Mouse (Mus musculus) cerebellum, adult 2 months (tissue): Measurements from ENCODE around the gene Klhl11. TPM values are rescaled to one million over a fixed set of nuclear protein-coding genes. Genes with fewer than 3 reads are reported as not detected.

Experiments
- DNase-seq, 2 experiments: peaks; one replicate each; pipeline ENCODE4 v3.0.0; 2021
- H3K27ac ChIP-seq: fragments of 200-500 bp; 2 replicates; pipeline ENCODE4 v1.5.1; 2012; ENCODE audit warnings: low read length, control low read depth, inconsistent platforms; ENCODE audit not compliant: insufficient read depth
- H3K27me3 ChIP-seq: fragments of 200-500 bp; 2 replicates; pipeline ENCODE4 v1.6.1; 2012; ENCODE audit warnings: inconsistent platforms, mild to moderate bottlenecking, low read length, moderate library complexity; ENCODE audit not compliant: control insufficient read depth, insufficient read depth
- H3K4me1 ChIP-seq: fragments of 200-500 bp; 2 replicates; pipeline ENCODE4 v1.6.1; 2011; ENCODE audit warnings: low read length; ENCODE audit not compliant: control insufficient read depth, insufficient read depth
- H3K4me3 ChIP-seq: fragments of 200-500 bp; replicated peaks from 2 replicates; pipeline ENCODE3; 2011; ENCODE audit warnings: mild to moderate bottlenecking, low read depth, low read length, control low read depth; ENCODE audit not compliant: insufficient read depth
- CTCF ChIP-seq: fragments of 200-500 bp; IDR thresholded peaks from 2 replicates; pipeline ENCODE4 v1.5.1; 2011; ENCODE audit warnings: low read depth, mild to moderate bottlenecking, control low read depth, low read length, moderate library complexity, borderline replicate concordance; ENCODE audit not compliant: insufficient read depth
- POLR2A ChIP-seq: fragments of 200-500 bp; IDR thresholded peaks from 2 replicates; pipeline ENCODE4 v1.6.1; 2011; ENCODE audit warnings: low read length, control low read depth, borderline replicate concordance; ENCODE audit not compliant: insufficient read depth
- WGBS: fragments of 180-500 bp; shearing (Covaris S2); methylation state at CpG from one replicate; pipeline ENCODE4 v1.1.7; 2018; 5-methylcytosine and 5-hydroxymethylcytosine counted together
- polyA plus RNA-seq: library from polyadenylated mRNA; depleted of rRNA; stranded (reverse); fragments of >200 nt; gene quantifications from 2 replicates; pipeline ENCODE4 v1.2.3, GENCODE M21; 2012

Gene Klhl11
- polyA plus RNA-seq, 1 experiment: 16.1 TPM

DNA sequence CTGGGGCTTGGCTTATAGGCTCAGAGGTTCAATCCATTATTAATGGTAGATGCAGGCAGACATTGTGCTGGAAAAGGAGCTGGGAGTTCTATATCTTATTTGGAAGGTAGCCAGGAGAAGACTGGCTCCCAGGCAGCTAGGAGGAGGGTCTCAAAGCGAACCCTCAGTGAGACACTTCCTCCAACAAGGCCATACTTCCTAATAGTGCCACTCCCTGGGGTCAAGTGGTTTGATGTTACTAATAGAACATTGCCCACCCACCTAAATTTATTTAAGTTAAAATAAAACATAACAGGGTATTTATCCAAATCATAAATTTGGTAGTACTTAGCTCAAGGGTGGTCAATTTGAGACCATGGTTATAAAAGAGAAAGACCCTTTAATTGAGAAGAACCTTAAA, 6.7 kb downstream of the Klhl11 start:
- H3K27me3 ChIP-seq: no peaks in the 10 kb centered on the region
- TF ChIP-seq POLR2A (no peak), CTCF (no peak)
- H3K27ac ChIP-seq: no peak overlapping the region
- H3K4me3 ChIP-seq: no peak overlapping the region
- no peak for DNase-seq
- peaks cover 15% of the 10 kb centered on the region; the same call in 1 of the 2 replicates for H3K4me1 ChIP-seq
- WGBS: 90% methylated on average over 1 of the region's 1 CpGs

DNA sequence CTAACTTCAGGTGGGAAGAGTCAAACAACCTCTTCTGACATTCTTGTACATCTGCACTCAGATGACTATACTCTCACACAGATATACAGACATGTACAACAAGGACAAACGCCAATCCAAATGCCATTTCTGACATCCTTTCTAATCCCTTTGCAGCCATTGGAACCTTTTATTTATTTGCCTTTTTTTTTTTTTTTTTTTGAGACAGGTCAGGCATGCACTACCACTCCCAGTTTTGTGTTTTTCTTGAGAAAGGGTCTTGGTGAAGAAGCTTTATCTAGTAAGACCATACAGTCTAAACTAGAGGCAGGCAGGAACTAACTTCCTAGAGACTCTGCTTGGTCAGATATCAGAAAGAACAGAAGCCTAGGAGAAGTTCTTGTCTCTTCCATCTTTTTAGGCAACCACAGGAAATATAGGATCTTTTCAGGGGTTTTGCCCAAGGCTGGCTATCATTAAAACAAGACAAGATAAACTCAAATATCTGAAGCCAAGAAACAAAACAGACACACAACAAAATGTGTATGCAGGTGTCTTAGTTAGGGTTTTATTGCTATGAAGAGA, 7.2 kb downstream of the Klhl11 start:
- Histone ChIP-seq H3K27ac (no peak overlapping the region), H3K27me3 (no peaks in the 10 kb centered on the region), H3K4me1 (peaks cover 15% of the 10 kb centered on the region; the same call in 1 of the 2 replicates), H3K4me3 (no peak overlapping the region)
- WGBS: 86% methylated on average over 1 of the region's 1 CpGs
- DNase-seq: no peak
- TF ChIP-seq CTCF: no peak
- no peak for TF ChIP-seq POLR2A

DNA sequence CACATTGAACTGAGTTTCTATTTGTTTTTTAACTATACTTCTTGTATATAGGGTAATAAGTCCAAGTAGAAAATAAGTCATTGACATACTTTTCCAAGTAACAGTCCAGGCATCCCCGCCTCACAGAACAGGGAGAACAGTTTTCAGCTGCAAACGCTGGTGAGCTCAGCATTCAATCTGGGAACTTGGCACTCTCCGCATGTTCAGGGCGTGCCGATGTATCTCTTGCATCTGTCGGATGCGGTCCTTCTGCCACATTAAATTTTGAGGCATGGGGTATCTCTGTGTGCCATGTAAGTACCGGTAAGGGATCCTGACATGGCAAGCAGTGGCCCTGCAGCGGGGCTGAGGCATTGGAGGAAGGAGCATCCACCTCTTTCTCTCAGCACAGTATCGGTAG, 9.8 kb downstream of the Klhl11 start:
- 20% methylated on average over 10 of the region's 10 CpGs for whole genome bisulfite sequencing
- H3K4me3 ChIP-seq: peak overlapping the region; percentile 17
- H3K4me1 ChIP-seq: peaks cover 15% of the 10 kb centered on the region; the same call in 1 of the 2 replicates
- no peak for TF ChIP-seq POLR2A
- no peak for TF ChIP-seq CTCF
- H3K27ac ChIP-seq: no peak overlapping the region
- peak in 1 of 2 experiments; percentile 20 for DNase-seq
- no peaks in the 10 kb centered on the region for H3K27me3 ChIP-seq

- peaks cover 4% of the 10 kb centered on the region; the same call in 1 of the 2 replicates for H3K4me1 ChIP-seq
- no peaks in the 10 kb centered on the region for H3K27me3 ChIP-seq
- no peak overlapping the region for H3K27ac ChIP-seq
- WGBS: 85% methylated on average over 5 of the region's 5 CpGs
- DNase-seq: no peak
- TF ChIP-seq CTCF (no peak), POLR2A (no peak)
- no peak overlapping the region for H3K4me3 ChIP-seq
Measured at GRCm38 (mm10) chr11:100457711-100458110, 14.8 kb downstream of the Klhl11 start.

GRCm38 (mm10) chr11:100457247-100457646, 15.3 kb downstream of the Klhl11 start:
- Histone ChIP-seq H3K27me3 (no peaks in the 10 kb centered on the region), H3K4me1 (peaks cover 2% of the 10 kb centered on the region; the same call in 1 of the 2 replicates), H3K27ac (no peak overlapping the region), H3K4me3 (no peak overlapping the region)
- TF ChIP-seq POLR2A (no peak), CTCF (no peak)
- WGBS: 77% methylated on average over 4 of the region's 4 CpGs
- no peak for DNase-seq

DNA sequence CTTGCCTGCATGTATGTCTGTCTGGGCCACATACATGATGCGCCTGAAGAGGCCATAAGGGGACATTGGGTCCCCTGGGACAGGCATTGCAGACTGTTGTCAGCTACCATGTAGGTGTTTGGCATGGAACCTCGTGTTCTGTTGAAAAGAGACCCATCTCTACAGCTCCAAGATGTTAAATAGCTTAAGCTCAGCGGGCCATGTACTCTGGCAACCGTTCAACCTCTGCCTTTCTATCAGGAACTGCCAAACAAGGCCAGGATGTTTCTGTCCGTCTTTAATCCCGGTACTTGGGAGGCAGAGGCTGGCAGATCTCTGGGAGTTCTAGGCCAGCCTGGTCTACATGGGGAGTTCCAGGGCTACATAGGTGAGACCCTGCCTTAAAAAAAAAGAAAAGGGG, 29.9 kb downstream of the Klhl11 start:
- Histone ChIP-seq H3K27ac (no peak overlapping the region), H3K4me3 (no peak overlapping the region), H3K27me3 (no peaks in the 10 kb centered on the region), H3K4me1 (peaks cover 4% of the 10 kb centered on the region; the same call in 1 of the 2 replicates)
- DNase-seq: no peak
- no peak for TF ChIP-seq CTCF
- TF ChIP-seq POLR2A: no peak
- WGBS: 41% methylated on average over 6 of the region's 6 CpGs

DNA sequence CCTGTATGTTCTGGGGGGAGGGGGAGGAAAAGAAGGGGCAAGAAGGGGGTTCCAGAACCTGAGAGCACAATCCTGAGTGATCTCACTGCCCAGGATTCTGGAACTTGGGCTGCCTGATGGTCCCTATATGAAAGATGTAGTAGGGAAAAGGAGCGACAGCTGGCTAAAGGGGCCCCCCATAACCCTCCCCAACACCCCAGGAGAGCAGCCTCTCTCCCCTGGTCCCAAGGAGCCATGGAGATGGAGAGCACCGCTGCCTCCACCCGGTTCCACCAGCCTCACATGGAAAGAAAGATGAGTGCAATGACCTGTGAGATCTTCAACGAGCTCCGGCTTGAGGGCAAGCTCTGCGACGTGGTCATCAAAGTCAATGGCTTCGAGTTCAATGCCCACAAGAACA, 30.7 kb downstream of the Klhl11 start, which contains the start of the genes Nt5c3b and Klhl10:
Nt5c3b (minus strand) TSS at position 12 of the 400 bp plus-strand sequence.
Klhl10 (plus strand) TSS at position 121 of the 400 bp plus-strand sequence.
- Histone ChIP-seq H3K4me1 (peaks cover 4% of the 10 kb centered on the region; the same call in 1 of the 2 replicates), H3K27ac (peak within 1 kb of the TSS; percentile 49; the same call in 1 of the 2 replicates), H3K4me3 (peak within 1 kb of the TSS; percentile 86), H3K27me3 (no peaks in the 10 kb centered on the region)
- 87% methylated on average over 8 of the region's 8 CpGs for WGBS
- TF ChIP-seq POLR2A: no peak
- TF ChIP-seq CTCF: no peak
- no peak for DNase-seq
